Mouse (Mus musculus): ENCODE results near the gene Dlgap3. TPM values are rescaled to one million over a fixed set of nuclear protein-coding genes. Genes with fewer than 3 reads are reported as not detected.
A peak's percentile ranks its signal among the peaks of the same experiment; 100 is the strongest.

Dlgap3 gene
- total RNA-seq, 1 experiment, result 8.8 TPM

- DNase-seq (ENCODE audit: low read depth, low spot score), result no peak
- Histone ChIP-seq H3K4me1 (ENCODE audit: control insufficient read depth in 2 of 2, insufficient read depth in 2 of 2, low read length in 2 of 2, poor library complexity in 1 of 2) (peaks cover 14 to 25% of the 10 kb centered on the region in 2 experiments), H3K27ac (ENCODE audit: insufficient read depth, low read depth, low read length, poor library complexity, severe bottlenecking) (peak overlapping the region; percentile 17; the same call in 1 of the 2 replicates), H3K9me3 (ENCODE audit: control insufficient read depth, insufficient read depth, low read depth, low read length) (no peaks in the 10 kb centered on the region), H3K9ac (ENCODE audit: insufficient read depth, low read depth, low read length, poor library complexity, severe bottlenecking) (peak overlapping the region; percentile 26), H3K36me3 (ENCODE audit: control insufficient read depth, insufficient read depth, low read length, poor library complexity, severe bottlenecking) (peaks cover 10% of the 10 kb centered on the region), H3K4me3 (ENCODE audit: insufficient read depth in 1 of 2, low read depth in 1 of 2, low read length in 2 of 2, poor library complexity in 1 of 2, severe bottlenecking in 1 of 2) (peak overlapping the region; percentile 5 to 14; a peak in 3 of 4 replicates)
- in situ Hi-C loops (cut with MboI; ENCODE audit: low sequenced_read_pairs in 2 of 2, unreplicated experiment in 2 of 2), result no loop called here
- TF ChIP-seq ZC3H11A (IDR thresholded peaks at IDR 0.05; ENCODE audit: borderline replicate concordance, low read depth, low read length) (no peak), HCFC1 (IDR thresholded peaks at IDR 0.05; ENCODE audit: borderline replicate concordance, insufficient read depth, low read length) (no peak), ZNF384 (IDR thresholded peaks at IDR 0.05; ENCODE audit: low read depth, low read length) (peak; percentile 62; the same call in 1 of the 2 replicates), MAFK (IDR thresholded peaks at IDR 0.05; ENCODE audit: insufficient read depth, low read depth, low read length) (no peak), CHD2 (IDR thresholded peaks at IDR 0.05; ENCODE audit: low read depth, low read length) (no peak)
Measured at GRCm38 (mm10) chr4:127224444-127225100, 55.6 kb downstream of the Dlgap3 start.

GRCm38 (mm10) chr4:127226067-127226466 lies 57.1 kb downstream of the Dlgap3 start:
- H3K4me3 ChIP-seq (ENCODE audit: insufficient read depth in 1 of 2, low read depth in 1 of 2, low read length in 2 of 2, poor library complexity in 1 of 2, severe bottlenecking in 1 of 2), result no peak overlapping the region
- H3K36me3 ChIP-seq (ENCODE audit: control insufficient read depth, insufficient read depth, low read length, poor library complexity, severe bottlenecking), result peaks cover 7% of the 10 kb centered on the region; the same call in 1 of the 2 replicates
- peaks cover 14 to 25% of the 10 kb centered on the region in 2 experiments for H3K4me1 ChIP-seq (ENCODE audit: control insufficient read depth in 2 of 2, insufficient read depth in 2 of 2, low read length in 2 of 2, poor library complexity in 1 of 2)
- in situ Hi-C loops (cut with MboI; ENCODE audit: low sequenced_read_pairs in 2 of 2, unreplicated experiment in 2 of 2), result no loop called here
- DNase-seq (ENCODE audit: low read depth, low spot score), result no peak
- H3K27ac ChIP-seq (ENCODE audit: insufficient read depth, low read depth, low read length, poor library complexity, severe bottlenecking), result no peak overlapping the region
- TF ChIP-seq HCFC1 (IDR thresholded peaks at IDR 0.05; ENCODE audit: borderline replicate concordance, insufficient read depth, low read length), result no peak
- TF ChIP-seq ZNF384 (IDR thresholded peaks at IDR 0.05; ENCODE audit: low read depth, low read length), result no peak
- TF ChIP-seq CHD2 (IDR thresholded peaks at IDR 0.05; ENCODE audit: low read depth, low read length), result no peak
- TF ChIP-seq ZC3H11A (IDR thresholded peaks at IDR 0.05; ENCODE audit: borderline replicate concordance, low read depth, low read length), result no peak
- TF ChIP-seq MAFK (IDR thresholded peaks at IDR 0.05; ENCODE audit: insufficient read depth, low read depth, low read length), result no peak
- H3K9me3 ChIP-seq (ENCODE audit: control insufficient read depth, insufficient read depth, low read depth, low read length), result no peaks in the 10 kb centered on the region
- no peak overlapping the region for H3K9ac ChIP-seq (ENCODE audit: insufficient read depth, low read depth, low read length, poor library complexity, severe bottlenecking)

DNA sequence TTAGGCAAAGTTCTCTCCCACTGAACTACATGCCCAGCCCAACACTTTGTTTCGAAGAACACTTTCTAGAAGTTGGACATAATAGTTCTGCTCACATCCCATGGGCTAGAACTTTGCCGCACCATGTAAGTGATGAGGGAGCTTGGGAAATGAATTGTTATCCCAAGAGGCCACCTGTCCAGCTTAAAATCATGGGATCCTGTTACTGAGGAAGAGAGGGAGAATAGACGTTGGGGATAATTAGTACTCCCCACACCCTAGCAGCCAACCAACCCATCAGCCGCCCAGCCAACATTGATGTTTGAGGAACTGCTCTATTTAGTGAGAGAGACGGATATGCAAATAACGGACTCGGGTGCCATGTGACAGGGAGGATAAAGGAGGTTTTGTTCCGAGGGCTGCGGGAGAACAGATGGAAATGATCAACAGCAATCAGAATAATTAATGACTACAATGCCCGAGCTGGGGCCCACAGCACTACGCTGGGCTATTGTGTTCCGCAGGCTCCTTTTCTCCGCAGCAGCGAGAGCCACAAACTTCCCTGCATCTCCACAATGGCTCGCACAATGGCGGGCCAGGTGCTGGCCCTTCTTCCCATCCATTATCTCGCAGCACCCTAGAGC lies 58.2 kb downstream of the Dlgap3 start:
- Histone ChIP-seq H3K9me3 (ENCODE audit: control insufficient read depth, insufficient read depth, low read depth, low read length) (no peaks in the 10 kb centered on the region), H3K36me3 (ENCODE audit: control insufficient read depth, insufficient read depth, low read length, poor library complexity, severe bottlenecking) (peaks cover 7% of the 10 kb centered on the region; the same call in 1 of the 2 replicates), H3K4me3 (ENCODE audit: insufficient read depth in 1 of 2, low read depth in 1 of 2, low read length in 2 of 2, poor library complexity in 1 of 2, severe bottlenecking in 1 of 2) (no peak overlapping the region), H3K9ac (ENCODE audit: insufficient read depth, low read depth, low read length, poor library complexity, severe bottlenecking) (no peak overlapping the region), H3K27ac (ENCODE audit: insufficient read depth, low read depth, low read length, poor library complexity, severe bottlenecking) (peak overlapping the region; percentile 59; the same call in 1 of the 2 replicates), H3K4me1 (ENCODE audit: control insufficient read depth in 2 of 2, insufficient read depth in 2 of 2, low read length in 2 of 2, poor library complexity in 1 of 2) (peaks cover 14 to 25% of the 10 kb centered on the region in 2 experiments)
- DNase-seq (ENCODE audit: low read depth, low spot score), result peak; percentile 89
- TF ChIP-seq HCFC1 (IDR thresholded peaks at IDR 0.05; ENCODE audit: borderline replicate concordance, insufficient read depth, low read length), result no peak
- no peak for TF ChIP-seq MAFK (IDR thresholded peaks at IDR 0.05; ENCODE audit: insufficient read depth, low read depth, low read length)
- TF ChIP-seq CHD2 (IDR thresholded peaks at IDR 0.05; ENCODE audit: low read depth, low read length), result no peak
- TF ChIP-seq ZNF384 (IDR thresholded peaks at IDR 0.05; ENCODE audit: low read depth, low read length), result no peak
- TF ChIP-seq ZC3H11A (IDR thresholded peaks at IDR 0.05; ENCODE audit: borderline replicate concordance, low read depth, low read length), result no peak
- in situ Hi-C loops (cut with MboI; ENCODE audit: low sequenced_read_pairs in 2 of 2, unreplicated experiment in 2 of 2), result no loop called here

GRCm38 (mm10) chr4:127232028-127232427 lies 63.0 kb downstream of the Dlgap3 start:
- Histone ChIP-seq H3K4me3 (ENCODE audit: insufficient read depth in 1 of 2, low read depth in 1 of 2, low read length in 2 of 2, poor library complexity in 1 of 2, severe bottlenecking in 1 of 2) (no peak overlapping the region), H3K4me1 (ENCODE audit: control insufficient read depth in 2 of 2, insufficient read depth in 2 of 2, low read length in 2 of 2, poor library complexity in 1 of 2) (peaks cover 8 to 14% of the 10 kb centered on the region in 2 experiments), H3K9ac (ENCODE audit: insufficient read depth, low read depth, low read length, poor library complexity, severe bottlenecking) (no peak overlapping the region), H3K36me3 (ENCODE audit: control insufficient read depth, insufficient read depth, low read length, poor library complexity, severe bottlenecking) (peaks cover 5% of the 10 kb centered on the region; the same call in 1 of the 2 replicates), H3K9me3 (ENCODE audit: control insufficient read depth, insufficient read depth, low read depth, low read length) (no peaks in the 10 kb centered on the region), H3K27ac (ENCODE audit: insufficient read depth, low read depth, low read length, poor library complexity, severe bottlenecking) (no peak overlapping the region)
- DNase-seq (ENCODE audit: low read depth, low spot score), result no peak
- TF ChIP-seq HCFC1 (IDR thresholded peaks at IDR 0.05; ENCODE audit: borderline replicate concordance, insufficient read depth, low read length) (no peak), ZC3H11A (IDR thresholded peaks at IDR 0.05; ENCODE audit: borderline replicate concordance, low read depth, low read length) (no peak), MAFK (IDR thresholded peaks at IDR 0.05; ENCODE audit: insufficient read depth, low read depth, low read length) (no peak)
- in situ Hi-C loops (cut with MboI; ENCODE audit: low sequenced_read_pairs in 2 of 2, unreplicated experiment in 2 of 2), result no loop called here

Data from ES-E14 (cell line).